Mouse (Mus musculus) small intestine, adult 2 months (tissue): ENCODE measurements around the gene C1qtnf1.

Source experiments
- CTCF ChIP-seq: fragments of 200-500 bp; IDR thresholded peaks from 2 replicates; pipeline ENCODE4 v1.5.1; 2012; ENCODE audit warnings: low read depth, mild to moderate bottlenecking, control low read depth, inconsistent platforms, low read length, moderate library complexity, mixed read lengths; ENCODE audit not compliant: insufficient replicate concordance, insufficient read length; ENCODE audit errors: extremely low read depth
- POLR2A ChIP-seq: fragments of 200-500 bp; IDR thresholded peaks from 2 replicates; pipeline ENCODE4 v1.6.1; 2012; ENCODE audit warnings: low read depth, mild to moderate bottlenecking, control low read depth, inconsistent platforms, low read length, moderate library complexity

DNA sequence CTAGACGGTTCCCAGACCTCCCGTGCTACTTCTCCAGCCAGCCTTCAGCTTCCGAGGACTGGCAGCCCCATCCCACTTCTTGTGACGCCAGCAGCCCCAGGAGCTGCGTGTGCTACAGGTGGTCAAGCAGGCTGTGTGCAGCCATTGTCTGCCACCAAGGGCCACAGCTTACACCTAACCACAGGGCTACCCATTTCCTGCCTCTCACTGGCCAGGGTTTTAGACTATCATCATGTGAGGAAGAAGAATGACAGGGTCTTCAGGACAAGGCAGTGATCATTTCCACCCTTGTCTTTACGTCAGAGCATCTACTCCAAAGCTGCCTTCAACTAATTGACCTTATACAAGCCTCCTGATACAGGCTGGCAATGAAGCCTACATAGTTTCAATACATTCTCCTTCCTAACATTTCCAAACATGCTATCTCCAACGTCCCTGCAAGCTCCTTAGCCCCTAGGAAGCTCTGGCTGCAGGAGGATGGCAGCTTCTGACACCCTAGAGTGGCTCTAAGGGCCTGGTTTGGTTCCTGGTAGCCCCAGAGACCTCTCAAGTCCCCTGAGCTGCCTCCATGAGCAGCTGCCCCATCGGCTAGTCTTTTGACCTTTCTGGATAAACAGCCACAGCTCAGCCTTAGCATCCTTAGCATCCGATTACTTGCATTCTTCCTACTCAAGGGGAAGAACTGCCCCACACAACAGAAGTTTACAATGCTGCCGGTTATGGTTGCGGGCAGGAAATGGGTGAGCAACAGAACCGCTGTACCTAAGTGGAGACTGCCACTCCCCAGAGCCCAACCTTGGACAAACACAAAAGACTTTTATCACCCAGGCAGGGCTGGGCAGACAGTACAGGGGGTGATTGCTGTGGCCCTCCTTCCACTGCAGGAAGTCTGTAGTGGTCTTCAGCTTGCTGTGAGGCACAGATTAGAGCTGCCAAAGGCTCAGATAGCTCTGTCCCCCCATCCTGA lies 18.6 kb upstream of the C1qtnf1 start:
- TF ChIP-seq CTCF (no peak), POLR2A (no peak)
